Mouse (Mus musculus): Measurements from ENCODE around the gene Slc4a2. TPM values are rescaled to one million over a fixed set of nuclear protein-coding genes. Genes with fewer than 3 reads are reported as not detected.

The Slc4a2 gene
- polyA plus RNA-seq, 1 experiment from 2014 or later: 40.0 TPM

DNA sequence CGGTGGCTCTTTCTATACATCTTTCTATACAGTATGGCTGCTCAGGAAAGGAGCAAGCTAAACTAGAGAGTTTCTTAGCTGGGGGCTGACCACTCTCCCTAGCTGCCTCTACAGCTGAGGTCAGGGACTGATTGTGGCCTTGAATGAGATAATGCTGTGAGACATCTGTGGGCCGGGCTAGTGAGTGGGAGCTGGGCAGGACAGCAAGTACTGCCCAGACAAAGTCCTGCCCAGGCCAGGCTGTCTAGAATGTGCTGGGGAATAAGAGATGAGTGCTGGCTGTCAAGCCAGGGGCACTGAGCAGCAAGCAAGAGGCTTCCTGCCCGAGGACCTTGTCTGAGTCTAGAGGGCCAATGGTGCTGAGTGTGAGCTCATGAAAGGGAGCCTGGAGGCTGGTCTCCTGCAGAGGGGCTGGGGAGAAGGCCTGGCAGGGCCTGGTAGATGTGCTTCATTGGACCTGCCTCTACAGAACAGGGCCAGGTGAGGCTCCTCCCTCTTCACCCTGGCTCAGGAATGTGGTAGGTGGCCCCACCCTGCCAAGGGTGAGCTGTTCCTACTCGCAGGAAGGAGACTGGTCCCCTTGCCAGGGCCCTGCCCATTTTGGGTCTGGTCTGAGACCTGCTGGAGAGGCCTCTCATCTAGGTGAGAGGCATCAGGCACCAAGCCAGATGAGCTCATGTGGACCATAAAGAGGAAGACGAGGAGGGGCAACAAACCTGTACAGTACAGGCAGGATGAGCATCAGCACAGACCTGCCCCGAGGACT is 52.0 kb downstream of the Slc4a2 start:
- H3K4me2 ChIP-seq: peak overlapping the region; percentile 74
- peak overlapping the region; percentile 49 for H3K4me3 ChIP-seq
- H3K9me3 ChIP-seq: no peaks in the 10 kb centered on the region
- peaks cover 13% of the 10 kb centered on the region; the same call in 1 of the 2 replicates for H3K27me3 ChIP-seq
- H3K9ac ChIP-seq: no peak overlapping the region
- H3K4me1 ChIP-seq: peaks cover 49% of the 10 kb centered on the region
- H3K27ac ChIP-seq: no peak overlapping the region
- 47% methylated on average over 6 of the region's 6 CpGs for WGBS
- ATAC-seq (ENCODE audit: insufficient number of reproducible peaks, low FRiP score, low TSS enrichment, low read depth): 0 out of 2 replicates have a peak, but pooled peaks have one; percentile 22
- peaks cover 47% of the 10 kb centered on the region for H3K36me3 ChIP-seq

DNA sequence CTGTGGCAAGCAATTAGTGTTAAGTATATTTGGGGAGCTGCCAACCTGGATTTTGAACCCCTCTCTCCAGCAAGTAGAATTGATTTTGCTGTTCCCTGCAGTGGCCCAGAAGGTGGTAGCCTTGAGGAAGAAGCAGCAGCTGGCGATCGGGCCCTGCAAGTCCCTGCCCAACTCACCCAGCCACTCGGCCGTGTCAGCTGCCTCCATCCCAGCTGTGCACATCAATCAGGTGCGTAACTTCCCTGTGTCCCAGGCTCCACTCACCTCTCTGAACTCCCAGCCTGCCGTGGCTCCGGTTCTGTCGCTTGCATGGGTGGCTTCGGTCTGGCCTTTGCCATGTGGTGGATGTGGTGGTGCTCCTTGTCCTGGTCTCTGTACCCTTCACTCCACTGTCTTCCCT is 54.3 kb downstream of the Slc4a2 start:
- Histone ChIP-seq H3K4me2 (no peak overlapping the region), H3K27me3 (peaks cover 13% of the 10 kb centered on the region; the same call in 1 of the 2 replicates), H3K9ac (no peak overlapping the region), H3K4me3 (no peak overlapping the region), H3K36me3 (peaks cover 66% of the 10 kb centered on the region), H3K4me1 (peaks cover 39% of the 10 kb centered on the region), H3K27ac (no peak overlapping the region), H3K9me3 (no peaks in the 10 kb centered on the region)
- ATAC-seq (ENCODE audit: insufficient number of reproducible peaks, low FRiP score, low TSS enrichment, low read depth): no peak
- 85% methylated on average over 9 of the region's 9 CpGs for WGBS

DNA sequence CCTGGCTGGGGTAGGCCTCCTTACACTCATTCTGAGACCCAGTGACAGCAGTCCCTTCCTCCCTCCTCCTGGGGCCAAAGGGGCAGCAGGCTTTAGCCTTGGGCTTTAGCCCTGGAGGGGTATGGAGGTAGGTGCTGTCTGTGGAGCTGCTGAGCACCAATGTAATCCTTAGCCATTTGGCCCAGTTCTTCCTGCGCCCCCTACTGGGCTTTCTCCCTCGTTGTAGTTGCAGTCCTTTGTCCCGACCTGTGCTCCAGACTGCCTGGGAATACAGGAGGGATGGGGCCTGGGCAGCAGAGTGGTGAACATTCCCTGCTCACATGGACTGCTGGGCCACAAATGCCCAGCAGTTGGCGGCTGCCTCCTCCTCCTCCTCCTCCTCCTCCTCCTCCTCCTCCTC is 58.0 kb downstream of the Slc4a2 start:
- 13% methylated on average over 4 of the region's 4 CpGs for WGBS
- 0 out of 2 replicates have a peak, but pooled peaks have one; percentile 7 for ATAC-seq (ENCODE audit: insufficient number of reproducible peaks, low FRiP score, low TSS enrichment, low read depth)

DNA sequence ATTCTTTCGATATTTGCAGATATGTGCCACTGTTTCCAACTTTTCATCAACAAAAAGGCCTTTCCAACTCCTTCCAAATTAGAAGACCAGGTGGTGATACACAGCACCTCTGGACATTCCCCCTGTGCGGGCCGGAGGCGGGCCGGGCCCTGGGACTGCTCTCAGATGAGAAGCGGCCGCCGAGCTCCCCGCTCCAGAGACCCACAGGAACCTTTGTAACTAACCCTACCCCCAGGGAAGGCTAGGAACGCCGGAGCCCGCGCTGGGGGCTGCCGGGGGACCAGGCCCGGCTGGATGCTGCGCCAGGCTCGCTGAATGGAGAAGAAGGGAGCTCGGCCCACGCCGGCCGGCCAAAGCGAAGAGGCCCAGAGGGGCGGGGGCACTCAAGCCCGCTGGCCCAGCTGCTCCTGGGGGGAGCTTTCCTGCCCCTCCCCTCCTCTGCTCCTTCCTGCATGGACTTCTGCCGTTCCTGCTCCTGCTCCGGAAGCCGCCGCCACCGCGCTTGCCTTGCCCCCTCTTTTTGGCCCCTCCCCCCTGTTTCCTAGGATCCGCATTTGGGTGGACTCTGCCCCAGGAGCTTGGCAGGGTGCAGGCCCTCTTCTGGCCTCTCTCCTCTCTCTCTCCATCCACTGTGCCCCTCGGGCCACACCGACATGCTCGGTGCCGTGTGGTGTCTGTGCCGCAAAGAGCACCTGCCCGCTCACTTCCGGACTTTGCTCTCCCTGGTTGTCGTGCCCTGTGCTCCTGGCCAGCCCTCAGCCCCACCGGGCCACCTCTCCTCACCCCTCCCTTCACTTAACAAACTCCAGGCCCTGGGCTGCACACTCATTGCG is 58.8 kb downstream of the Slc4a2 start:
- Histone ChIP-seq H3K27me3 (no peaks in the 10 kb centered on the region), H3K9ac (no peak overlapping the region), H3K4me1 (peaks cover 23% of the 10 kb centered on the region), H3K4me2 (no peak overlapping the region), H3K4me3 (no peak overlapping the region), H3K27ac (no peak overlapping the region), H3K36me3 (peaks cover 89% of the 10 kb centered on the region), H3K9me3 (no peaks in the 10 kb centered on the region)
- ATAC-seq (ENCODE audit: insufficient number of reproducible peaks, low FRiP score, low TSS enrichment, low read depth): no peak
- WGBS: 62% methylated on average over 41 of the region's 41 CpGs

More for the DNA sequence above, 58.0 kb downstream of the Slc4a2 start:
- Histone ChIP-seq H3K9ac (no peak overlapping the region), H3K4me3 (no peak overlapping the region), H3K36me3 (peaks cover 89% of the 10 kb centered on the region), H3K27me3 (no peaks in the 10 kb centered on the region), H3K4me2 (no peak overlapping the region), H3K27ac (no peak overlapping the region), H3K4me1 (peaks cover 23% of the 10 kb centered on the region), H3K9me3 (no peaks in the 10 kb centered on the region)

DNA sequence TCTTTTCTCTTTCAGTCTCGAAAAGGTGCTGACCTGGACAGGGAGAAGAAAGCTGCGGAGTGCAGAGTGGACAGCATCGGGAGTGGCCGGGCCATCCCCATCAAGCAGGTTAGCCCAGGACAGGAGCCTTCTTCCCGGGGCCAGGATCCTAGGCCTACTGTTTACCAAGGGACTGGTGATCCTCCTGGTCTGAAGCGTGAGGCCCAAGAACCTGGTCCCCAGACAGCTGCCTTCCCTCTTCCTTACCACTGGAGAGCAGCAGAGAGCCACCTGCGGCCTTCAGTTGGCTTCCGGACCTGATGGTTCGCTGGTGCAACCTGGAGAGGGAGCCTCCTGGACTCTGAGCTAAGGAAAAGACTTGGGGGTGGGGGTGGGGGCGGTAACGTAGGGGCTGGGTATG is 59.7 kb downstream of the Slc4a2 start:
- Histone ChIP-seq H3K4me3 (no peak overlapping the region), H3K9ac (no peak overlapping the region), H3K27me3 (no peaks in the 10 kb centered on the region), H3K27ac (no peak overlapping the region), H3K36me3 (peaks cover 89% of the 10 kb centered on the region), H3K4me2 (no peak overlapping the region), H3K4me1 (peaks cover 23% of the 10 kb centered on the region), H3K9me3 (no peaks in the 10 kb centered on the region)
- WGBS: 35% methylated on average over 11 of the region's 11 CpGs
- no peak for ATAC-seq (ENCODE audit: insufficient number of reproducible peaks, low FRiP score, low TSS enrichment, low read depth)

DNA sequence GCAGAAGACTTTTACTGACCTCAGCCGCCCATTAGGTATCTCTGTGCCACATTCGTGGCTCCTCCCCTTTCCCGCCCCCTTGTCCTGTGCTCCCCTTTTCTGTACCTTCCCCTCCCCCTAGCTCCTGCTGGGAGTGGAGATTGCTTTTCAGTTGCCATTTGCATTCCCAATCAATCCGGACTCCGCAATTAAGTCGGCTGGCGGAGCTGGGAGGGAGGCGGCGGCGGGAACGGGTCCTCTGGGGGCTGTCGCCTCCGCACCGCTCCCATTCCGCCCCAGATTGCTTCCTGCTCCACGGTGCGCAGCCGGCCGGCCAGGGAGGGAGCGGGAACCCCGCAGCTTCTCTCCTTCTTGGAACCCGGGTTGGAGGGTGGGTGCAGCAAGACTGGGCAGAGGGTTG is 61.3 kb downstream of the Slc4a2 start:
- H3K9ac ChIP-seq: no peak overlapping the region
- no peak overlapping the region for H3K4me3 ChIP-seq
- H3K36me3 ChIP-seq: peaks cover 89% of the 10 kb centered on the region
- no peaks in the 10 kb centered on the region for H3K27me3 ChIP-seq
- peaks cover 23% of the 10 kb centered on the region for H3K4me1 ChIP-seq
- no peak for ATAC-seq (ENCODE audit: insufficient number of reproducible peaks, low FRiP score, low TSS enrichment, low read depth)
- no peaks in the 10 kb centered on the region for H3K9me3 ChIP-seq
- no peak overlapping the region for H3K4me2 ChIP-seq
- WGBS: 38% methylated on average over 22 of the region's 22 CpGs
- H3K27ac ChIP-seq: no peak overlapping the region; the same call in 1 of the 2 replicates

DNA sequence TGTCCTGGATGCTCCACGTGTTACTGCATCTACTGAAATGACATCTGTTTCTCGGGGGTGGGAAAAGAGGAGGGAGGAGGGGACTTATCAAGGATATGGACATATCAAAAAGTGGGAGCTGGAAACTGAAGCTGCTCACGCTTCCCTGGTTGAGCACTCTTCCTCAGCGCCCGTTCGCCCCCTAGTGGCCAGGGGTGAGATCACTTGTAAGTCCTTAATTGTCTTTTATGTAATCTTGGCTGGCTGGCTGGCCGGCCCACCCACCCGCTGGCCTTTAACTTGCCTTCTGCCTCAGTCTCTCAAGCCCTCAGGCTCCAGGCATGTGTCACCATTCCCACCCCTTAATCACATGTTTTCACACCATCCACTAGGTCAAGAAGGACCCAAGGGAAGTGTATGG is 62.5 kb downstream of the Slc4a2 start:
- peaks cover 89% of the 10 kb centered on the region for H3K36me3 ChIP-seq
- 4% methylated on average over 8 of the region's 8 CpGs for WGBS
- H3K4me1 ChIP-seq: peaks cover 23% of the 10 kb centered on the region
- H3K9me3 ChIP-seq: no peaks in the 10 kb centered on the region
- no peak for ATAC-seq (ENCODE audit: insufficient number of reproducible peaks, low FRiP score, low TSS enrichment, low read depth)
- no peaks in the 10 kb centered on the region for H3K27me3 ChIP-seq
- no peak overlapping the region for H3K9ac ChIP-seq
- no peak overlapping the region for H3K4me3 ChIP-seq
- H3K4me2 ChIP-seq: no peak overlapping the region
- H3K27ac ChIP-seq: no peak overlapping the region

DNA sequence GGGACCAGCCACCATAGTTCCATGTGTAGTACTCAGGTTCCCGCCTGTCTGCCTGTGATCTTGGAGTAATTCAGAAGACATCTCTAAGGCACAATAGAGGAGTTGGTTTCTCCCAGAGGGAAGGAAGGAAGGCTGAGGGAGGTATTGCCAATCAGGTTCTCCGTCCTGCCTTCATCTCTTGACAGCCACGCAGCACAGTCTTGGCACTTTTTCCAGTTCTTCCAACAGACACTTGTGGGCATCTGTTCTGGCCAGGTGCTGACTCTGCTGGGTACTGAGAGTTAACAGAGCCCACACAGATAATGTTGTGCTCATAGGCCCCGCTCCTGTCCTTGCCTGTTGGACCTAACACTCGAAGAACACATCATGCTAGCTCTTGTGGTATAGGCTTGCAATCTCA is 63.1 kb downstream of the Slc4a2 start:
- Histone ChIP-seq H3K4me1 (peaks cover 23% of the 10 kb centered on the region), H3K4me2 (no peak overlapping the region), H3K27ac (no peak overlapping the region), H3K4me3 (no peak overlapping the region), H3K27me3 (no peaks in the 10 kb centered on the region), H3K9ac (no peak overlapping the region), H3K9me3 (no peaks in the 10 kb centered on the region), H3K36me3 (peaks cover 89% of the 10 kb centered on the region)
- 88% methylated on average over 5 of the region's 5 CpGs for WGBS
- ATAC-seq (ENCODE audit: insufficient number of reproducible peaks, low FRiP score, low TSS enrichment, low read depth): no peak

DNA sequence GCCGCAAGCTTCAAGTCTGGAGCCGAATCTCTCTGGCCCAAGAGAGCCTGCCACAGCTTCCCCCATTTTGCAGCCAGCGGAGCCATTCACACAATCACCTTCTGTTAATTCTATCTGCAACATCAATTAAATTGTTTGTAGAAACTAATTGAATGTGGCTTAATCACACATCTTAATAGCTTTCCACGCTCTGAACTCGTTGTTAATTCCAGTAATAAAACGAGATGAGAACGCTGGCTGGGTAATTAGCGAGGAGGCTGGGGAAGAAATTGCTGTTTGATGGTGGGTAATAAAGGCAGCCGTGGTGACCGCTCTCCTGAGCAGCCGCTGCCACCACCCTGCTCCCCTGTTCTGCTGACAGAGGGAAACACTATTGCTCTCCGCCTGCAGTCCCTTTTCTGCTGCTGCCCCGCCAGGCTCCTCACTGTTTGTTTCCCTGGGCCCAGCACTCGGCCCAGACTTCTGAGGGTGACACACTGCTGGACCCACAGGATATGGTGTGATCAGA is 66.8 kb downstream of the Slc4a2 start:
- no peak overlapping the region for H3K9ac ChIP-seq
- H3K4me3 ChIP-seq: no peak overlapping the region
- peaks cover 98% of the 10 kb centered on the region for H3K36me3 ChIP-seq
- WGBS: 43% methylated on average over 14 of the region's 14 CpGs
- H3K4me2 ChIP-seq: no peak overlapping the region
- no peak for ATAC-seq (ENCODE audit: insufficient number of reproducible peaks, low FRiP score, low TSS enrichment, low read depth)
- no peak overlapping the region for H3K27ac ChIP-seq
- peaks cover 8% of the 10 kb centered on the region for H3K4me1 ChIP-seq
- no peaks in the 10 kb centered on the region for H3K9me3 ChIP-seq
- no peaks in the 10 kb centered on the region for H3K27me3 ChIP-seq

Other genes with a start within 250 kb of the Slc4a2 start
- 3.5 and 4.9 TPM in 2 replicates for gene Kcnh2, start 72.2 kb upstream of the Slc4a2 start, polyA plus RNA-seq (2015; fragmentation: Nextera tagmentation; extraction: Ambion mirVana)
- 7.5 and 8.0 TPM in 2 replicates for gene Nos3, start 59.0 kb upstream of the Slc4a2 start, polyA plus RNA-seq (2015; fragmentation: Nextera tagmentation; extraction: Ambion mirVana)
- gene Atg9b, start 31.7 kb upstream of the Slc4a2 start, polyA plus RNA-seq (2015; fragmentation: Nextera tagmentation; extraction: Ambion mirVana): 2.0 and 2.8 TPM in 2 replicates
- gene Abcb8, start 30.2 kb upstream of the Slc4a2 start, polyA plus RNA-seq (2015; fragmentation: Nextera tagmentation; extraction: Ambion mirVana): 38.9 and 46.5 TPM in 2 replicates
- 0.24 and 0.73 TPM in 2 replicates for gene Asic3, start 10.4 kb upstream of the Slc4a2 start, polyA plus RNA-seq (2015; fragmentation: Nextera tagmentation; extraction: Ambion mirVana)
- 48.6 and 54.9 TPM in 2 replicates for gene Cdk5, start 307 bp upstream of the Slc4a2 start, polyA plus RNA-seq (2015; fragmentation: Nextera tagmentation; extraction: Ambion mirVana)
- 108 and 130 TPM in 2 replicates for gene Fastk, start 21.4 kb downstream of the Slc4a2 start, polyA plus RNA-seq (2015; fragmentation: Nextera tagmentation; extraction: Ambion mirVana)
- 21.3 and 23.9 TPM in 2 replicates for gene Tmub1, start 24.0 kb downstream of the Slc4a2 start, polyA plus RNA-seq (2015; fragmentation: Nextera tagmentation; extraction: Ambion mirVana)
- 32.4 and 34.1 TPM in 2 replicates for gene Agap3, start 28.3 kb downstream of the Slc4a2 start, polyA plus RNA-seq (2015; fragmentation: Nextera tagmentation; extraction: Ambion mirVana)
- 0.06 and 0.10 TPM in 2 replicates for gene Gbx1, start 103.4 kb downstream of the Slc4a2 start, polyA plus RNA-seq (2015; fragmentation: Nextera tagmentation; extraction: Ambion mirVana)
- 0.99 and 1.8 TPM in 2 replicates for gene Asb10, start 117.1 kb downstream of the Slc4a2 start, polyA plus RNA-seq (2015; fragmentation: Nextera tagmentation; extraction: Ambion mirVana)
- gene 4931409K22Rik, start 133.0 kb downstream of the Slc4a2 start, polyA plus RNA-seq (2015; fragmentation: Nextera tagmentation; extraction: Ambion mirVana): 0.14 and 0.26 TPM in 2 replicates
- gene Abcf2, start 153.6 kb downstream of the Slc4a2 start, polyA plus RNA-seq (2015; fragmentation: Nextera tagmentation; extraction: Ambion mirVana): 97.2 and 98.2 TPM in 2 replicates
- gene Chpf2, start 162.9 kb downstream of the Slc4a2 start, polyA plus RNA-seq (2015; fragmentation: Nextera tagmentation; extraction: Ambion mirVana): 37.7 and 39.5 TPM in 2 replicates
- gene Smarcd3, start 200.6 kb downstream of the Slc4a2 start, polyA plus RNA-seq (2015; fragmentation: Nextera tagmentation; extraction: Ambion mirVana): 32.4 and 37.2 TPM in 2 replicates

Measured in limb, embryonic 15.5 days (tissue).